Mouse (Mus musculus): Measurements from ENCODE around the gene Ppp2r3c. TPM values are rescaled to one million over a fixed set of nuclear protein-coding genes. Genes with fewer than 3 reads are reported as not detected.

Ppp2r3c gene
- polyA plus RNA-seq, 1 experiment = 5.3 TPM

- H3ac ChIP-seq (ENCODE audit: control insufficient read depth, insufficient read length) = no peak overlapping the region
- TF ChIP-seq TCF3 (IDR thresholded peaks at IDR 0.05; ENCODE audit: insufficient read length, low read depth) = no peak
- TF ChIP-seq MAX (IDR thresholded peaks at IDR 0.05; ENCODE audit: low read depth) = no peak
- TF ChIP-seq POLR2AphosphoS2 (IDR thresholded peaks at IDR 0.05; ENCODE audit: insufficient read length, low read depth) = no peak
- no peak for TF ChIP-seq E2F4 (IDR thresholded peaks at IDR 0.05; ENCODE audit: insufficient read depth)
- no peak overlapping the region for H3K4me2 ChIP-seq (ENCODE audit: low read depth)
- no peaks in the 10 kb centered on the region for H3K27me3 ChIP-seq (ENCODE audit: control insufficient read depth, insufficient read depth, insufficient read length)
- H3K36me3 ChIP-seq (ENCODE audit: control insufficient read depth, insufficient read depth) = no peaks in the 10 kb centered on the region
- H3K4me3 ChIP-seq = no peak overlapping the region
- no peaks in the 10 kb centered on the region for H3K79me2 ChIP-seq (ENCODE audit: control insufficient read depth, insufficient read depth)
These were observed 26.6 kb upstream of the Ppp2r3c start for GRCm38 (mm10) chr12:55329351-55329750.

- no peak overlapping the region for H3ac ChIP-seq (ENCODE audit: control insufficient read depth, insufficient read length)
- no peaks in the 10 kb centered on the region for H3K36me3 ChIP-seq (ENCODE audit: control insufficient read depth, insufficient read depth)
- TF ChIP-seq CEBPB (IDR thresholded peaks at IDR 0.05; ENCODE audit: insufficient read depth, poor library complexity, severe bottlenecking) = no peak
- no peak for TF ChIP-seq USF1 (IDR thresholded peaks at IDR 0.05; ENCODE audit: low read depth)
- no peak for TF ChIP-seq TCF12 (IDR thresholded peaks at IDR 0.05; ENCODE audit: insufficient read depth, poor library complexity, severe bottlenecking)
- no peak for TF ChIP-seq SRF (IDR thresholded peaks at IDR 0.05; ENCODE audit: control insufficient read depth, insufficient read length, low read depth)
- no peak for TF ChIP-seq MAX (IDR thresholded peaks at IDR 0.05; ENCODE audit: low read depth)
- no peak for TF ChIP-seq MYOG (IDR thresholded peaks at IDR 0.05; ENCODE audit: control insufficient read depth in 1 of 3, insufficient read depth in 1 of 3, insufficient read length in 2 of 3, low read depth in 2 of 3)
- TF ChIP-seq E2F4 (IDR thresholded peaks at IDR 0.05; ENCODE audit: insufficient read depth) = no peak
- no peak for TF ChIP-seq TCF3 (IDR thresholded peaks at IDR 0.05; ENCODE audit: insufficient read length, low read depth)
- no peak for TF ChIP-seq POLR2A (IDR thresholded peaks at IDR 0.05; ENCODE audit: insufficient read length, low read depth)
- H3K4me3 ChIP-seq = no peak overlapping the region
- H3K4me2 ChIP-seq (ENCODE audit: low read depth) = no peak overlapping the region
- H3K27me3 ChIP-seq (ENCODE audit: control insufficient read depth, insufficient read depth, insufficient read length) = no peaks in the 10 kb centered on the region
- H3K79me2 ChIP-seq (ENCODE audit: control insufficient read depth, insufficient read depth) = no peaks in the 10 kb centered on the region
These were observed 26.0 kb upstream of the Ppp2r3c start for GRCm38 (mm10) chr12:55328784-55329183.

DNA sequence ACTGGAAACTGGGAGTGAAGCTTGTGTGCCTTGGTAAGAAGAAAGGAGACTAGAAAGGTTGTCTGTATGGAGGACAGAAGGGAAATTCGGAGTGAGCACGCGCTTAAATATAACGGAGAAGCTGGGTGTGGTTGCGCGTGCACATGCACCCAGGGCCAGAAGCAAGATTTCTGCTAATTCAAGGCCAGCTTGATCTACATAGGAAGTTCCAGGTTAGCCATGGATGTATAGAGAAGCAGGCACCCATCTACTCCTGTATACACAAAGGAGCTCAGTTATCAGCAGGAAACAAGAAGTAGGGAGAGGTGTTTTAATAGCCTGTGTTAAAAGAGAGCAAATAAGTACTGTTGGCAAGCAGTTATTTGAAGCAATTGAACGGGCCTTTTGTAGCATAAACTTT lies 22.9 kb upstream of the Ppp2r3c start:
- TF ChIP-seq USF1 (IDR thresholded peaks at IDR 0.05; ENCODE audit: low read depth) (no peak), MYOD1 (IDR thresholded peaks at IDR 0.05; ENCODE audit: control insufficient read depth in 1 of 3, insufficient read length in 2 of 3, low read depth in 2 of 3) (no peak), SRF (IDR thresholded peaks at IDR 0.05; ENCODE audit: control insufficient read depth, insufficient read length, low read depth) (no peak), POLR2AphosphoS2 (IDR thresholded peaks at IDR 0.05; ENCODE audit: insufficient read length, low read depth) (no peak), TCF12 (IDR thresholded peaks at IDR 0.05; ENCODE audit: insufficient read depth, poor library complexity, severe bottlenecking) (no peak), CEBPB (IDR thresholded peaks at IDR 0.05; ENCODE audit: insufficient read depth, poor library complexity, severe bottlenecking) (no peak), E2F4 (IDR thresholded peaks at IDR 0.05; ENCODE audit: insufficient read depth) (no peak), REST (IDR thresholded peaks at IDR 0.05; ENCODE audit: insufficient read depth, insufficient read length) (no peak), POLR2A (IDR thresholded peaks at IDR 0.05; ENCODE audit: insufficient read length, low read depth) (no peak), MYOG (IDR thresholded peaks at IDR 0.05; ENCODE audit: control insufficient read depth in 1 of 3, insufficient read depth in 1 of 3, insufficient read length in 2 of 3, low read depth in 2 of 3) (no peak), MAX (IDR thresholded peaks at IDR 0.05; ENCODE audit: low read depth) (no peak)
- Histone ChIP-seq H3K4me3 (no peak overlapping the region), H3K4me2 (ENCODE audit: low read depth) (no peak overlapping the region), H3K79me2 (ENCODE audit: control insufficient read depth, insufficient read depth) (no peaks in the 10 kb centered on the region), H3K36me3 (ENCODE audit: control insufficient read depth, insufficient read depth) (no peaks in the 10 kb centered on the region), H3K27me3 (ENCODE audit: control insufficient read depth, insufficient read depth, insufficient read length) (no peaks in the 10 kb centered on the region), H3ac (ENCODE audit: control insufficient read depth, insufficient read length) (no peak overlapping the region)

- H3K4me3 ChIP-seq = no peak overlapping the region
These were observed 19.0 kb upstream of the Ppp2r3c start for GRCm38 (mm10) chr12:55321642-55322291.

DNA sequence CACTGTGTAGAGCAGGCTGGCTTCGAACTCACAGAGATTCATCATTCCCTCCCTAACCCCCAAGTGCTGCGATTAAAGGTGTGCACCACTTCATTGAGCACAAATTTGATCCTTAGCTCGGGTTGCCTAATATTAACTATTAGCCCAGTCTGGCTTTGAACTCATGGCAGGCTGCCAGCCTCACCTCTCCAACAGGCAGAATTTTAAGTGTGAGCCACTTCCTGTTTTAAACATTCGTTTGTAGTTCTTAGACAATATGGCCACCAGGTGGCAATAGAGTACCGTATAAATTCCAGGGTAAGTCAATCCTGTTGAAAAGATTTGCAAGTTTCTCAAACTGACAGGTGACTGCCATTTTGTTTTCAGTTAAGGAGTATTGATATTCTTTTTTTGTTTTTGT lies 12.4 kb upstream of the Ppp2r3c start:
- Histone ChIP-seq H3ac (ENCODE audit: control insufficient read depth, insufficient read length) (no peak overlapping the region), H3K79me2 (ENCODE audit: control insufficient read depth, insufficient read depth) (no peaks in the 10 kb centered on the region)

More at GRCm38 (mm10) chr12:55321642-55322291, 19.0 kb upstream of the Ppp2r3c start:
- TF ChIP-seq E2F4 (IDR thresholded peaks at IDR 0.05; ENCODE audit: insufficient read depth) (no peak), MYOG (IDR thresholded peaks at IDR 0.05; ENCODE audit: control insufficient read depth in 1 of 3, insufficient read depth in 1 of 3, insufficient read length in 2 of 3, low read depth in 2 of 3) (peak in 1 of 3 experiments; percentile 35), MYOD1 (IDR thresholded peaks at IDR 0.05; ENCODE audit: control insufficient read depth in 1 of 3, insufficient read length in 2 of 3, low read depth in 2 of 3) (peak in 1 of 3 experiments; percentile 2), TCF3 (IDR thresholded peaks at IDR 0.05; ENCODE audit: insufficient read length, low read depth) (no peak), POLR2AphosphoS2 (IDR thresholded peaks at IDR 0.05; ENCODE audit: insufficient read length, low read depth) (no peak), REST (IDR thresholded peaks at IDR 0.05; ENCODE audit: insufficient read depth, insufficient read length) (no peak), MAX (IDR thresholded peaks at IDR 0.05; ENCODE audit: low read depth) (no peak), CEBPB (IDR thresholded peaks at IDR 0.05; ENCODE audit: insufficient read depth, poor library complexity, severe bottlenecking) (no peak)
- no peaks in the 10 kb centered on the region for H3K36me3 ChIP-seq (ENCODE audit: control insufficient read depth, insufficient read depth)
- no peak overlapping the region for H3K4me2 ChIP-seq (ENCODE audit: low read depth)
- H3K79me2 ChIP-seq (ENCODE audit: control insufficient read depth, insufficient read depth) = no peaks in the 10 kb centered on the region
- H3ac ChIP-seq (ENCODE audit: control insufficient read depth, insufficient read length) = no peak overlapping the region
- no peaks in the 10 kb centered on the region for H3K27me3 ChIP-seq (ENCODE audit: control insufficient read depth, insufficient read depth, insufficient read length)

More for the DNA sequence above, 12.4 kb upstream of the Ppp2r3c start:
- H3K27me3 ChIP-seq (ENCODE audit: control insufficient read depth, insufficient read depth, insufficient read length) = no peaks in the 10 kb centered on the region
- no peaks in the 10 kb centered on the region for H3K36me3 ChIP-seq (ENCODE audit: control insufficient read depth, insufficient read depth)
- no peak overlapping the region for H3K4me3 ChIP-seq
- no peak for TF ChIP-seq POLR2AphosphoS2 (IDR thresholded peaks at IDR 0.05; ENCODE audit: insufficient read length, low read depth)
- no peak for TF ChIP-seq MAX (IDR thresholded peaks at IDR 0.05; ENCODE audit: low read depth)
- no peak for TF ChIP-seq TCF3 (IDR thresholded peaks at IDR 0.05; ENCODE audit: insufficient read length, low read depth)
- TF ChIP-seq TCF12 (IDR thresholded peaks at IDR 0.05; ENCODE audit: insufficient read depth, poor library complexity, severe bottlenecking) = no peak
- no peak for TF ChIP-seq SRF (IDR thresholded peaks at IDR 0.05; ENCODE audit: control insufficient read depth, insufficient read length, low read depth)
- TF ChIP-seq MYOD1 (IDR thresholded peaks at IDR 0.05; ENCODE audit: control insufficient read depth in 1 of 3, insufficient read length in 2 of 3, low read depth in 2 of 3) = no peak
- TF ChIP-seq POLR2A (IDR thresholded peaks at IDR 0.05; ENCODE audit: insufficient read length, low read depth) = no peak
- TF ChIP-seq MYOG (IDR thresholded peaks at IDR 0.05; ENCODE audit: control insufficient read depth in 1 of 3, insufficient read depth in 1 of 3, insufficient read length in 2 of 3, low read depth in 2 of 3) = no peak
- no peak for TF ChIP-seq CEBPB (IDR thresholded peaks at IDR 0.05; ENCODE audit: insufficient read depth, poor library complexity, severe bottlenecking)
- no peak for TF ChIP-seq USF1 (IDR thresholded peaks at IDR 0.05; ENCODE audit: low read depth)
- TF ChIP-seq E2F4 (IDR thresholded peaks at IDR 0.05; ENCODE audit: insufficient read depth) = no peak
- no peak for TF ChIP-seq REST (IDR thresholded peaks at IDR 0.05; ENCODE audit: insufficient read depth, insufficient read length)
- no peak overlapping the region for H3K4me2 ChIP-seq (ENCODE audit: low read depth)
